Mouse (Mus musculus) ES-Bruce4 (cell line): ENCODE data around the gene Hyal3. TPM values are rescaled to one million over a fixed set of nuclear protein-coding genes. Genes with fewer than 3 reads are reported as not detected.

Experiments
- H3K27ac ChIP-seq: 2 replicates; pipeline ENCODE4 v1.5.1; 2012; ENCODE audit warnings: low read length, inconsistent platforms; ENCODE audit not compliant: insufficient read depth
- H3K27me3 ChIP-seq: 2 replicates; pipeline ENCODE4 v1.6.1; 2012; ENCODE audit warnings: mild to moderate bottlenecking, low read length, inconsistent platforms; ENCODE audit not compliant: control insufficient read depth, poor library complexity, insufficient read depth, severe bottlenecking
- H3K36me3 ChIP-seq: 2 replicates; pipeline ENCODE4 v1.6.1; 2012; ENCODE audit warnings: inconsistent platforms, mild to moderate bottlenecking, low read length, moderate library complexity; ENCODE audit not compliant: control insufficient read depth, poor library complexity, insufficient read depth, severe bottlenecking
- H3K4me1 ChIP-seq: one replicate; pipeline ENCODE4 v1.8.1; 2011; ENCODE audit warnings: low read length; ENCODE audit not compliant: control insufficient read depth, insufficient read depth
- H3K4me3 ChIP-seq: 2 replicates; pipeline ENCODE4 v1.5.1; 2011; ENCODE audit warnings: low read depth, mild to moderate bottlenecking, low read length
- H3K9ac ChIP-seq: 2 replicates; pipeline ENCODE4 v1.6.1; 2012; ENCODE audit warnings: low read depth, mild to moderate bottlenecking, inconsistent platforms; ENCODE audit not compliant: poor library complexity, severe bottlenecking
- H3K9me3 ChIP-seq: replicated peaks from 2 replicates; pipeline ENCODE4 v1.6.1; 2012; ENCODE audit warnings: mild to moderate bottlenecking, low read length, inconsistent platforms; ENCODE audit not compliant: control insufficient read depth, poor library complexity, insufficient read depth, severe bottlenecking
- CTCF ChIP-seq: IDR thresholded peaks from one replicate; pipeline ENCODE4 v1.8.1; 2011; ENCODE audit warnings: low read depth, low read length
- EP300 ChIP-seq: IDR thresholded peaks from 2 replicates; pipeline ENCODE4 v1.6.1; 2011; ENCODE audit warnings: low read depth, low read length; ENCODE audit not compliant: insufficient read depth
- POLR2A ChIP-seq: IDR thresholded peaks from one replicate; pipeline ENCODE4 v1.8.1; 2011; ENCODE audit warnings: low read length; ENCODE audit not compliant: insufficient read depth
- polyA plus RNA-seq: library from polyadenylated mRNA; stranded (reverse); fragments of >200 nt; gene quantifications from 2 replicates; pipeline ENCODE4 v1.2.4, GENCODE M21; 2011; ENCODE audit warnings: low read depth; ENCODE audit not compliant: missing spikeins, insufficient read depth, insufficient read length

The Hyal3 gene
- polyA plus RNA-seq, 1 experiment = 1.0 TPM

- no peak overlapping the region for H3K9ac ChIP-seq
- no peaks in the 10 kb centered on the region for H3K27me3 ChIP-seq
- H3K27ac ChIP-seq = no peak overlapping the region
- H3K4me1 ChIP-seq = peaks cover 3% of the 10 kb centered on the region
- no peak overlapping the region for H3K4me3 ChIP-seq
- no peak for TF ChIP-seq EP300
- no peak for TF ChIP-seq POLR2A
- no peak for TF ChIP-seq CTCF
- H3K9me3 ChIP-seq = no peaks in the 10 kb centered on the region
- H3K36me3 ChIP-seq = peaks cover 8% of the 10 kb centered on the region
These were observed 27.8 kb upstream of the Hyal3 start for GRCm38 (mm10) chr9:107552690-107553393.

GRCm38 (mm10) chr9:107553541-107554318, 26.9 kb upstream of the Hyal3 start:
- H3K27ac ChIP-seq = no peak overlapping the region
- H3K9ac ChIP-seq = peak overlapping the region; percentile 64
- H3K27me3 ChIP-seq = no peaks in the 10 kb centered on the region
- H3K36me3 ChIP-seq = peaks cover 16% of the 10 kb centered on the region
- H3K4me1 ChIP-seq = peaks cover 3% of the 10 kb centered on the region
- peak overlapping the region; percentile 64 for H3K4me3 ChIP-seq
- TF ChIP-seq CTCF = no peak
- no peak for TF ChIP-seq EP300
- no peak for TF ChIP-seq POLR2A
- no peaks in the 10 kb centered on the region for H3K9me3 ChIP-seq

GRCm38 (mm10) chr9:107554319-107554825, 26.2 kb upstream of the Hyal3 start:
- H3K27me3 ChIP-seq = no peaks in the 10 kb centered on the region
- H3K27ac ChIP-seq = no peak overlapping the region
- peaks cover 23% of the 10 kb centered on the region for H3K36me3 ChIP-seq
- TF ChIP-seq EP300 = 0 out of 2 replicates have a peak, but pooled peaks have one; percentile 39
- TF ChIP-seq CTCF = no peak
- peak; percentile 42 for TF ChIP-seq POLR2A
- peak overlapping the region; percentile 64 for H3K9ac ChIP-seq
- H3K4me1 ChIP-seq = peaks cover 3% of the 10 kb centered on the region
- H3K9me3 ChIP-seq = no peaks in the 10 kb centered on the region
- peak overlapping the region; percentile 64 for H3K4me3 ChIP-seq

- Histone ChIP-seq H3K4me3 (peak overlapping the region; percentile 64), H3K4me1 (peaks cover 2% of the 10 kb centered on the region), H3K9me3 (no peaks in the 10 kb centered on the region), H3K9ac (peak overlapping the region; percentile 46), H3K27me3 (no peaks in the 10 kb centered on the region), H3K36me3 (peaks cover 26% of the 10 kb centered on the region), H3K27ac (peak overlapping the region; percentile 55; the same call in 1 of the 2 replicates)
- TF ChIP-seq EP300 (no peak), CTCF (no peak), POLR2A (no peak)
These were observed 25.6 kb upstream of the Hyal3 start for GRCm38 (mm10) chr9:107555031-107555457.

GRCm38 (mm10) chr9:107555701-107556100, 24.9 kb upstream of the Hyal3 start:
- TF ChIP-seq POLR2A (no peak), EP300 (no peak), CTCF (no peak)
- no peaks in the 10 kb centered on the region for H3K4me1 ChIP-seq
- no peaks in the 10 kb centered on the region for H3K27me3 ChIP-seq
- no peak overlapping the region for H3K27ac ChIP-seq
- H3K9ac ChIP-seq = peak overlapping the region; percentile 46
- H3K36me3 ChIP-seq = peaks cover 28% of the 10 kb centered on the region
- no peaks in the 10 kb centered on the region for H3K9me3 ChIP-seq
- peak overlapping the region; percentile 64 for H3K4me3 ChIP-seq
